Comparison of ENCODE assay signal across 7 mouse cellular contexts in genomic region chr6:128424269-128425019, GRCm38 (mm10). TPM values are rescaled to one million over a fixed set of nuclear protein-coding genes. Genes with fewer than 3 reads are reported as not detected.
A peak's percentile ranks its signal among the peaks of the same experiment; 100 is the strongest.
DNase-seq lines count a peak whose midpoint lies in the region; ATAC-seq and TF ChIP-seq lines count a peak whose summit lies in the region.

Itfg2 (minus strand) TSS chr6:128424931.

- ATAC-seq in embryonic facial prominence, embryonic 12.5 days (ENCODE audit: insufficient number of reproducible peaks, insufficient read depth, low FRiP score, low TSS enrichment): peak; percentile 90
- peak; percentile 93 for ATAC-seq in limb, embryonic 12.5 days (ENCODE audit: insufficient number of reproducible peaks, insufficient read depth, low FRiP score, low TSS enrichment, low read depth)
- peak; percentile 96 for ATAC-seq in midbrain, embryonic 15.5 days (replicated peaks)

- H3K36me3 ChIP-seq in embryonic facial prominence, embryonic 12.5 days: peaks cover 18% of the 10 kb centered on the region; the same call in 1 of the 2 replicates
- H3K36me3 ChIP-seq in kidney, adult 2 months (ENCODE audit: control insufficient read depth, insufficient read depth, low read length): no peaks in the 10 kb centered on the region
- peaks cover 28% of the 10 kb centered on the region for H3K36me3 ChIP-seq in limb, embryonic 12.5 days
- peaks cover 11% of the 10 kb centered on the region for H3K36me3 ChIP-seq in midbrain, embryonic 15.5 days (replicated peaks)
- H3K36me3 ChIP-seq in spleen, adult 2 months (ENCODE audit: control insufficient read depth, insufficient read depth, low read length): no peaks in the 10 kb centered on the region

- peak within 1 kb of the TSS; percentile 92 for H3K27ac ChIP-seq in embryonic facial prominence, embryonic 12.5 days
- peak within 1 kb of the TSS; percentile 100 for H3K27ac ChIP-seq in kidney, adult 2 months (ENCODE audit: insufficient read depth, low read depth, low read length)
- peak within 1 kb of the TSS; percentile 95 for H3K27ac ChIP-seq in limb, embryonic 12.5 days
- peak within 1 kb of the TSS; percentile 99 for H3K27ac ChIP-seq in midbrain, embryonic 15.5 days
- H3K27ac ChIP-seq in spleen, adult 2 months (ENCODE audit: insufficient read depth, low read length): peak within 1 kb of the TSS; percentile 96

- DNase-seq in adrenal gland, postnatal 25 days: peak; percentile 94
- DNase-seq in heart, adult 18-20 months: peak; percentile 97 to 99
- peak; percentile 98 for DNase-seq in kidney, adult 2 months
- peak; percentile 92 to 96 for DNase-seq in spleen, adult 2 months (ENCODE audit: low read depth in 1 of 2, low spot score in 2 of 2)

- peak within 1 kb of the TSS; percentile 65 for H3K9ac ChIP-seq in embryonic facial prominence, embryonic 12.5 days
- peak within 1 kb of the TSS; percentile 71 for H3K9ac ChIP-seq in limb, embryonic 12.5 days (replicated peaks)
- H3K9ac ChIP-seq in midbrain, embryonic 15.5 days: peak within 1 kb of the TSS; percentile 78

- peak; percentile 90 for TF ChIP-seq POLR2A in kidney, adult 2 months (IDR thresholded peaks at IDR 0.05; ENCODE audit: low read depth, low read length)
- peak; percentile 61 for TF ChIP-seq POLR2A in spleen, adult 2 months (IDR thresholded peaks at IDR 0.05; ENCODE audit: low read depth, low read length)

- under 1% methylated on average over 42 of the region's 42 CpGs for WGBS in embryonic facial prominence, embryonic 12.5 days
- under 1% methylated on average over 42 of the region's 42 CpGs for WGBS in kidney, adult 2 months
- WGBS in limb, embryonic 12.5 days: under 1% methylated on average over 42 of the region's 42 CpGs
- WGBS in midbrain, embryonic 15.5 days: under 1% methylated on average over 42 of the region's 42 CpGs
- WGBS in spleen, adult 2 months: under 1% methylated on average over 42 of the region's 42 CpGs

- H3K27me3 ChIP-seq in embryonic facial prominence, embryonic 12.5 days: no peaks in the 10 kb centered on the region
- H3K27me3 ChIP-seq in kidney, adult 2 months (replicated peaks; ENCODE audit: control insufficient read depth, insufficient read depth, low read length): no peaks in the 10 kb centered on the region
- H3K27me3 ChIP-seq in limb, embryonic 12.5 days: no peaks in the 10 kb centered on the region
- H3K27me3 ChIP-seq in midbrain, embryonic 15.5 days (replicated peaks): no peaks in the 10 kb centered on the region
- H3K27me3 ChIP-seq in spleen, adult 2 months (ENCODE audit: control insufficient read depth, insufficient read depth, low read length): no peaks in the 10 kb centered on the region

- H3K9me3 ChIP-seq in embryonic facial prominence, embryonic 12.5 days: no peaks in the 10 kb centered on the region
- no peaks in the 10 kb centered on the region for H3K9me3 ChIP-seq in limb, embryonic 12.5 days
- no peaks in the 10 kb centered on the region for H3K9me3 ChIP-seq in midbrain, embryonic 15.5 days

- 0 out of 2 replicates have a peak, but pooled peaks cover 3% of the 10 kb centered on the region for H3K4me1 ChIP-seq in embryonic facial prominence, embryonic 12.5 days
- peaks cover 8% of the 10 kb centered on the region; the same call in 1 of the 2 replicates for H3K4me1 ChIP-seq in kidney, adult 2 months (ENCODE audit: control insufficient read depth, insufficient read depth, low read length)
- peaks cover 4% of the 10 kb centered on the region for H3K4me1 ChIP-seq in limb, embryonic 12.5 days (replicated peaks)
- H3K4me1 ChIP-seq in midbrain, embryonic 15.5 days: peaks cover 6% of the 10 kb centered on the region
- peaks cover 2% of the 10 kb centered on the region; the same call in 1 of the 2 replicates for H3K4me1 ChIP-seq in spleen, adult 2 months (ENCODE audit: control insufficient read depth, insufficient read depth, insufficient read length)

- peak within 1 kb of the TSS; percentile 73 for H3K4me2 ChIP-seq in embryonic facial prominence, embryonic 12.5 days (replicated peaks)
- H3K4me2 ChIP-seq in limb, embryonic 12.5 days: peak within 1 kb of the TSS; percentile 72
- H3K4me2 ChIP-seq in midbrain, embryonic 15.5 days: peak within 1 kb of the TSS; percentile 62

- TF ChIP-seq CTCF in kidney, adult 2 months (conservative IDR thresholded peaks at IDR 0.05; ENCODE audit: insufficient read depth, insufficient read length, low read depth, low read length): no peak
- TF ChIP-seq CTCF in spleen, adult 2 months (IDR thresholded peaks at IDR 0.05; ENCODE audit: extremely low read depth, insufficient read depth, insufficient read length, insufficient replicate concordance): no peak

- H3K4me3 ChIP-seq in embryonic facial prominence, embryonic 12.5 days: peak within 1 kb of the TSS; percentile 60
- peak within 1 kb of the TSS; percentile 94 for H3K4me3 ChIP-seq in kidney, adult 2 months (ENCODE audit: insufficient read depth, low read depth, low read length)
- H3K4me3 ChIP-seq in limb, embryonic 12.5 days (replicated peaks): peak within 1 kb of the TSS; percentile 52
- H3K4me3 ChIP-seq in midbrain, embryonic 15.5 days: peak within 1 kb of the TSS; percentile 65
- peak within 1 kb of the TSS; percentile 74 for H3K4me3 ChIP-seq in spleen, adult 2 months (ENCODE audit: extremely low read depth, insufficient read depth, insufficient read length)

RNA-seq across cellular contexts. Expression of gene Itfg2, which starts in this region (rescaled TPM):
- 27.5 and 35.6 TPM in 2 replicates for total RNA-seq in adrenal gland, postnatal 25 days (2021)
- polyA plus RNA-seq in embryonic facial prominence, embryonic 12.5 days (2016; fragmentation: Nextera tagmentation; extraction: Ambion mirVana): 38.4 and 40.0 TPM in 2 replicates
- 10 to 100 TPM; 17.0 to 22.0 TPM for total RNA-seq in heart, adult 18-20 months (2021)
- polyA plus RNA-seq in kidney, adult 2 months (2012; rRNA removed): 19.0 and 23.5 TPM in 2 replicates
- 35.9 and 39.3 TPM in 2 replicates for polyA plus RNA-seq in limb, embryonic 12.5 days (2016; fragmentation: Nextera tagmentation; extraction: Ambion mirVana)
- 50.7 and 51.4 TPM in 2 replicates for polyA plus RNA-seq in midbrain, embryonic 15.5 days (2015; fragmentation: Nextera tagmentation; extraction: Ambion mirVana)
- 23.0 and 32.6 TPM in 2 replicates for polyA plus RNA-seq in spleen, adult 2 months (2012; rRNA removed)

Comparison
In these comparisons a context has a peak if more than half of its experiments do, and no peak if none do; other contexts are left out.
1. Peak in every context shown above with its lines: DNase-seq, ATAC-seq, H3K4me3 ChIP-seq and H3K27ac ChIP-seq.